Mouse (Mus musculus): ENCODE measurements around the gene Klhl22. TPM values are rescaled to one million over a fixed set of nuclear protein-coding genes. Genes with fewer than 3 reads are reported as not detected.

Klhl22 gene
- total and polyA plus RNA-seq, 3 experiments: 17.3 to 23.6 (median 18.6) TPM

DNA sequence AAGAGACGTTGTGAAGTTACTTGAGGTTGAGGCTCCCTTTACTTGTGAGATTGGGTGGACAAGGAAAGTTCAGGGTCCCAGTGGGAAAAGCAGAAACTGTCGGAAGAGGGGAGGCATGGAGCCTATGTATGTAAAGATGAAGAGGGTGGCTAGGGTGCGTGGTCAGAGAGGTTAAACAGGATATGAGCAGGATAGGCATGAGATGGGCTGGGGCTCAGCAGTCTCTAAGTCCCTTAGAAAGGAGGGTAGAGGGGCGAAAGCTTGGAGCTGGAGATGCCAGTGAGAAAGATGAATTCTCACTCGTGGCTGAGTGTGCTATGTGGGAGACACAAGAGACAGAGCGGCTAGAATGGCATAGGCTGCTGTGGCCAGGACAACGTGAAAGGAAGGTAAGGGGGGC is 73.4 kb downstream of the Klhl22 start, which contains the start of gene B830017H08Rik:
Gene B830017H08Rik (plus strand): TSS at position 301 of the 400 bp plus-strand sequence.
- DNase-seq: no peak
- Histone ChIP-seq H3K79me2 (replicated peaks; ENCODE audit: control insufficient read depth, insufficient read depth, low read length) (no peaks in the 10 kb centered on the region), H3K27me3 (ENCODE audit: control insufficient read depth, insufficient read depth, low read length) (peaks cover 12% of the 10 kb centered on the region), H3K36me3 (ENCODE audit: control insufficient read depth, insufficient read depth, low read length) (no peaks in the 10 kb centered on the region), H3K4me3 (peak within 1 kb of the TSS; percentile 40), H3K9ac (ENCODE audit: low read depth, low read length) (no peak within 1 kb of the TSS), H3K4me1 (ENCODE audit: control insufficient read depth, insufficient read depth, low read length) (no peaks in the 10 kb centered on the region), H3K27ac (no peak within 1 kb of the TSS)
- TF ChIP-seq EP300 (IDR thresholded peaks at IDR 0.05; ENCODE audit: insufficient read depth, low read depth, low read length): no peak
- TF ChIP-seq POLR2A (IDR thresholded peaks at IDR 0.05; ENCODE audit: insufficient read depth, low read depth, low read length): no peak
- TF ChIP-seq CTCF (IDR thresholded peaks at IDR 0.05): no peak
- intact Hi-C loops (cut with DNase I): no loop called here
- WGBS: 32% methylated on average over 7 of the region's 7 CpGs

DNA sequence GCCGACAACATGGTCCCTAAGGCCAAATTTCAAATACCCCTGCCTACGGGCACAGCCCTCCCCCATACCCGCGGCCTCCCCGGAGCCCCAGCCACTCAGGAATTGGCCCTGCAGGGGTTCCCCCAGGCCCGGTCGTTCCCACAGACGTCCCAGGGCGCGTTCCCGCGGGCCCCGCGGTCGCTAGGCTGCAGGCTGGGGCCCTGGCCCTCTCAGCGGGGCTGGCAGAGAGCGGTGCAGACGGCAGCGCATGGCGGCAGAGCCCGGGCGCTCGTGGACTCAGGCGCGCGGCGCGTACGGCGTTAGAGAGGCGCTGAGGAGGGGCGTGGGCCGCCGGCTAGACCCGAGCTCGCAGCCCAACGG is 73.9 kb downstream of the Klhl22 start:
- H3K4me1 ChIP-seq (ENCODE audit: control insufficient read depth, insufficient read depth, low read length): no peaks in the 10 kb centered on the region
- H3K27me3 ChIP-seq (ENCODE audit: control insufficient read depth, insufficient read depth, low read length): peaks cover 12% of the 10 kb centered on the region
- H3K27ac ChIP-seq: no peak overlapping the region
- no peaks in the 10 kb centered on the region for H3K36me3 ChIP-seq (ENCODE audit: control insufficient read depth, insufficient read depth, low read length)
- H3K9ac ChIP-seq (ENCODE audit: low read depth, low read length): no peak overlapping the region
- no peaks in the 10 kb centered on the region for H3K79me2 ChIP-seq (replicated peaks; ENCODE audit: control insufficient read depth, insufficient read depth, low read length)
- peak overlapping the region; percentile 40 for H3K4me3 ChIP-seq
- under 1% methylated on average over 37 of the region's 37 CpGs for WGBS
- no peak for DNase-seq
- intact Hi-C loops (cut with DNase I): no loop called here
- no peak for TF ChIP-seq CTCF (IDR thresholded peaks at IDR 0.05)
- no peak for TF ChIP-seq EP300 (IDR thresholded peaks at IDR 0.05; ENCODE audit: insufficient read depth, low read depth, low read length)
- TF ChIP-seq POLR2A (IDR thresholded peaks at IDR 0.05; ENCODE audit: insufficient read depth, low read depth, low read length): no peak

DNA sequence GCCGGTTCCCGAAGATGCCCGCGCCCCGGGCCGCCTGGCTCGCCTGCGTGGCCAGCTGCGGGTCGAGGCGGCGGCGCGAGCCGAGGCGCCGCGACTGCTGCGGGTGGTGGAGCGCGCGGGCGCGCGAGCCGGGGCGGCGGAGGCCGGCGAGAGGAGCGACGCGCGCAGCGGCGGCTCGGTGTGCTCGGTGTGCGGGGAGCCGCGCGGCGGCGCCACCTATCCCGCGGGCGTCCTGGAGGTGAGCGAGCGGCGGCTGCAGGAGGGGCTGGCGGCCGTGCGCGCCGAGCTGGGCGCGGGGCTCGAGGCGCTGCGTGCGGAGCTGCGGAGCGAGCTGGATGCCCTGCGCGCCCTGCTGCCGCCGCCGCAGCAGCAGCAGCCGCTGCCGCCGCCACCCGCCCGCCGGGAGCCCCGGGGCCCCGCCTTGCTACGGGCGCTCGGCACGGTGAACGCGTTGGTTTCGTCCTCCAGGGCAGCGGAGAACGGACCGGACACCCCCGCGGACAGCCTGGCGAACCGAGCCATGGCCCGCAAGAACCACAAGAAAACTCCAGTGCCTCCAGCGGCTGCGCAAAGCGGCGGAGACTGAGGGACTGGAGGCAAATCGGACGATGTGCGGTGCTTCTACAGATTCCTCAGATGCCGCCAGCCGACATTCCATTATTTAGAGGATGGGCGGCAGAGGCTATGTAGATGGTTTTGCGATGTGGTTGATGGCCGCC is 74.4 kb downstream of the Klhl22 start:
- peak overlapping the region; percentile 40 for H3K4me3 ChIP-seq
- intact Hi-C loops (cut with DNase I): no loop called here
- H3K27me3 ChIP-seq (ENCODE audit: control insufficient read depth, insufficient read depth, low read length): peaks cover 12% of the 10 kb centered on the region
- DNase-seq: no peak
- no peaks in the 10 kb centered on the region for H3K79me2 ChIP-seq (replicated peaks; ENCODE audit: control insufficient read depth, insufficient read depth, low read length)
- TF ChIP-seq POLR2A (IDR thresholded peaks at IDR 0.05; ENCODE audit: insufficient read depth, low read depth, low read length) (no peak), EP300 (IDR thresholded peaks at IDR 0.05; ENCODE audit: insufficient read depth, low read depth, low read length) (no peak), CTCF (IDR thresholded peaks at IDR 0.05) (no peak)
- H3K4me1 ChIP-seq (ENCODE audit: control insufficient read depth, insufficient read depth, low read length): no peaks in the 10 kb centered on the region
- H3K9ac ChIP-seq (ENCODE audit: low read depth, low read length): no peak overlapping the region
- 6% methylated on average over 103 of the region's 103 CpGs for WGBS
- no peaks in the 10 kb centered on the region for H3K36me3 ChIP-seq (ENCODE audit: control insufficient read depth, insufficient read depth, low read length)
- no peak overlapping the region for H3K27ac ChIP-seq

DNA sequence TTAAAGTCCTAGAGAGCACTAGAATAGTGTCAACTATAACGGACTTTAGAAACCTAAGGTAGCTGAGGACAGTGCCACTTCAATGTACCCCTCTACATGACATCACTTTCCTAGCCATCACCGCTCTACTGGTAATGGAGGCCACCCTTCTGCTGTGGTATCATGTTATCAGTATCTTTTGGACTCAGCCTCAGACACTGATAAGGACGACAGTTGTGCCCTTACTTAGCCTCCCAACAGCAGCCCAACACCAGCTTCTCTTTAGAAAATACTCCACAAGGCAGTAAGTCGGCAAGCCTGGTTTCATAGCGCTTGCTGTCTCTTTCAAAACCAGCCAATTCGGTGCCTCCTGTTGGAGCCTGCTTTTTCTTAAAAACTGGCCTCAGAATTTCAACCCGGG is 75.1 kb downstream of the Klhl22 start:
- H3K9ac ChIP-seq (ENCODE audit: low read depth, low read length): no peak overlapping the region
- no peak overlapping the region for H3K4me3 ChIP-seq
- no peaks in the 10 kb centered on the region for H3K79me2 ChIP-seq (replicated peaks; ENCODE audit: control insufficient read depth, insufficient read depth, low read length)
- H3K36me3 ChIP-seq (ENCODE audit: control insufficient read depth, insufficient read depth, low read length): no peaks in the 10 kb centered on the region
- H3K27me3 ChIP-seq (ENCODE audit: control insufficient read depth, insufficient read depth, low read length): peaks cover 12% of the 10 kb centered on the region
- TF ChIP-seq POLR2A (IDR thresholded peaks at IDR 0.05; ENCODE audit: insufficient read depth, low read depth, low read length): no peak
- TF ChIP-seq CTCF (IDR thresholded peaks at IDR 0.05): no peak
- no peak for TF ChIP-seq EP300 (IDR thresholded peaks at IDR 0.05; ENCODE audit: insufficient read depth, low read depth, low read length)
- intact Hi-C loops (cut with DNase I): no loop called here
- H3K27ac ChIP-seq: no peak overlapping the region
- 48% methylated on average over 7 of the region's 7 CpGs for WGBS
- no peak for DNase-seq
- no peaks in the 10 kb centered on the region for H3K4me1 ChIP-seq (ENCODE audit: control insufficient read depth, insufficient read depth, low read length)

DNA sequence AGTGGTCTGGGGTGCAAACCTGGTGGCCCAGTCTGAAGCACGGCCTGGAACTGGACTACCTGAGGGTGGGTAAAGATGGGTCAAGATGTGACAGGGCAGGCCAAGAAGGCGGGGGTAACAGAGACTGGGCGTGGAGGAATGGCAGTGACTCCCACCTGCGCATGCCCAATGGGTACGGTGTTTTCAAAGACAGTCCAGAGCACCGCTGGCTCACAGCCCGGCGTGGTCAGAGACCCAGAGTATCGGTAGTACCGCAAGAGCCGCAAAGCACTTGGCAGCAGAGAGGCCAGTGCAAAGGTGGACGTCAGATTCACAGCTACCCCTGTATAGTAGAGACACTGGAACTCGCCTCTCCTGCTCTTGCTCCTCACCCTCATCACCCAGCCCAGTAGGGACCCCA is 76.1 kb downstream of the Klhl22 start:
- Histone ChIP-seq H3K36me3 (ENCODE audit: control insufficient read depth, insufficient read depth, low read length) (no peaks in the 10 kb centered on the region), H3K4me3 (no peak overlapping the region), H3K27ac (no peak overlapping the region), H3K27me3 (ENCODE audit: control insufficient read depth, insufficient read depth, low read length) (peaks cover 12% of the 10 kb centered on the region), H3K9ac (ENCODE audit: low read depth, low read length) (no peak overlapping the region), H3K4me1 (ENCODE audit: control insufficient read depth, insufficient read depth, low read length) (no peaks in the 10 kb centered on the region), H3K79me2 (replicated peaks; ENCODE audit: control insufficient read depth, insufficient read depth, low read length) (no peaks in the 10 kb centered on the region)
- intact Hi-C loops (cut with DNase I): no loop called here
- no peak for DNase-seq
- WGBS: 49% methylated on average over 13 of the region's 13 CpGs
- TF ChIP-seq EP300 (IDR thresholded peaks at IDR 0.05; ENCODE audit: insufficient read depth, low read depth, low read length) (no peak), CTCF (IDR thresholded peaks at IDR 0.05) (no peak), POLR2A (IDR thresholded peaks at IDR 0.05; ENCODE audit: insufficient read depth, low read depth, low read length) (no peak)

DNA sequence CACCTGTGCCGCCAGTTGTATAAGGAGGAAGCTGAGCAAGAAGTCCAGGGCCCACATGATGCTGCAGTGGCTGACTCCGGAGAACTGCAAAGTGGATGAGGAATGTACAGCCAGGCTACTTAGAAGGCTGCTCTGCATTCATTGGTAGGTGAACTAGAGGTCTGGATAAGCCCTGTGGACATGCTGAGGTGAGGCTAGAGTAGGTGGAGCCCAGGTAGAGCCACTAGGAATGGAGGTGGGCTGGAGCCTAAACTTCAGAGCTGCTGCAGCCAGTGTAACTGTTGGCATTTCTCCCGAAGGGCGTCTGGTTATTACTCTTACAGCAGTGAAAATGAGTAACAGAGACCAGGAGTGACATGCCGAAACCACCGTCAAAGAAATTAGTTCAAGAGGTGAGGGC is 78.6 kb downstream of the Klhl22 start, which contains the start of gene Car15:
Gene Car15 (minus strand): TSS at position 314 of the 400 bp plus-strand sequence.
- Histone ChIP-seq H3K27ac (no peak within 1 kb of the TSS), H3K79me2 (replicated peaks; ENCODE audit: control insufficient read depth, insufficient read depth, low read length) (no peaks in the 10 kb centered on the region), H3K9ac (ENCODE audit: low read depth, low read length) (no peak within 1 kb of the TSS), H3K4me3 (no peak within 1 kb of the TSS), H3K36me3 (ENCODE audit: control insufficient read depth, insufficient read depth, low read length) (no peaks in the 10 kb centered on the region), H3K4me1 (ENCODE audit: control insufficient read depth, insufficient read depth, low read length) (no peaks in the 10 kb centered on the region), H3K27me3 (ENCODE audit: control insufficient read depth, insufficient read depth, low read length) (peaks cover 10% of the 10 kb centered on the region)
- TF ChIP-seq CTCF (IDR thresholded peaks at IDR 0.05) (no peak), POLR2A (IDR thresholded peaks at IDR 0.05; ENCODE audit: insufficient read depth, low read depth, low read length) (no peak), EP300 (IDR thresholded peaks at IDR 0.05; ENCODE audit: insufficient read depth, low read depth, low read length) (no peak)
- DNase-seq: no peak
- 79% methylated on average over 6 of the region's 6 CpGs for WGBS
- intact Hi-C loops (cut with DNase I): no loop called here
